Mouse (Mus musculus): ENCODE data around the gene Dohh.
A peak's percentile ranks its signal among the peaks of the same experiment; 100 is the strongest.

Dohh gene

DNA sequence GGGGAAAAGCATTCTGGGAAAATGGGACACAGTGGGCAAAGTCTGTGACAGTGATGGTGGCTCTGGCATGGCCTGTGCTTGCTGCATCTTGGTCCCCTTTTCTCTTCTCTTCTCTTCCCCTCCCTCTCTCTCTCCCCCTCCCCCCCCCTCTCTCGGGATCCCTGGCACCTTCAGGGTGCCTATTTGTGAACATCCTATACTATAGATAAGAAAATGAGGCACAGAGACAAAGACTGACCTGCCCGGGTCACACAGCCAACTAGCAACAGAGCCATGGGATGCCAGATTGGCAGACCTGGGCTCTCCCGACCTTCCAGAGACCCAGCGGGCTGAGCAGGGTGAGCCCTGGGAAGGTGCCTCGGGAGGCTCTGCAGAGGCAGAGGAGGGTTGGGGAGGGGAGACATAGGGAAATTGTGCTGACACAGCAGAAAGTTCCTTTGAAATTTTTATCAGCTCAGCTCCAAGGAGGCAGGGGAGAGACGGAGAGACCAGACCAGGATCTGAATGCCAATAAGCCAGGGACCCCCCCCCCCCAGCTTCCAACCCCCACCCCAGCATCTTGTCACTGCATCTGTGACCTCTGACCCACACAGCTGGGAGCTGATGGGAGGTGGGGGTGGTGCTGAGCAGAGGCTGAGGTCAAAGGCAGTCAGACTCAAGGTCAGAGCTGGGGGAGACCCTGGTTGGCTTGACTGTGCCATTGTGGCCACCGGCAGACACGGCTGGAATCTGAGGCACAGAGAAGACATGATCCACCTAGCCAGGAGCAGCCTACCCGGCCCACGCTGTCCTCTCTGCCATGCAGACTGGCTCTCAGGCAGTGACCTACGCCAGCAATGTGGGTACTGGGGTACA is 34.2 kb downstream of the Dohh start:
- no peak for DNase-seq (ENCODE audit: low spot score)

- DNase-seq (ENCODE audit: low spot score), result no peak
Measured at GRCm38 (mm10) chr10:81419111-81419928, 35.1 kb downstream of the Dohh start.

DNA sequence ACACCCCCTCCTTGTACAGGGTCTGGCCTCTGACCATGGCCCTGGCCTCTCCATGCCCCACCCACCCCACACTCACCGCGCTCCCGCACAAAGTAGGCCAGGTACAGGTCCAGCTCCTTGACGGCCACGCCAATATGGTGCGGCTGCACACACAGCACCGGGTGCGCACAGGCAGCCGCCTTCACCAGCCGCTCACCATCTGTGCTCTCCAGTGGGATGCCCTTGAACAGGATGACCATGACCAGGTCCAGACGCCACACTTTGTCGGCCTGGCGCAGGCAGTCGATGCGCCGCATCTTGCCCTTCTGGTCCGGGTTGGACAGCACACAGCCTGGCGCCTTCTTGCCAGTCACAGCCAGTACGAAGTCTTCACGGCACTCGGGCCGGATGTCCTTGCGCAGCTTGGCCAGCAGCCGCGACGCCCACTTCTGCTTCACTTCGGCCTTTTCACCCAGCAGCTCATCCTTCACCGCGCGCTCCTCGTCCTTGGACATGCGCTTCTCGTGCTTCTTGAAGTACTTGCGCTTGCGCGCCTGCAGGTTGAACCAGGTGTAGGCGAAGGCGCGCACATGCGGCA is 36.1 kb downstream of the Dohh start:
- DNase-seq (ENCODE audit: low spot score), result no peak

DNA sequence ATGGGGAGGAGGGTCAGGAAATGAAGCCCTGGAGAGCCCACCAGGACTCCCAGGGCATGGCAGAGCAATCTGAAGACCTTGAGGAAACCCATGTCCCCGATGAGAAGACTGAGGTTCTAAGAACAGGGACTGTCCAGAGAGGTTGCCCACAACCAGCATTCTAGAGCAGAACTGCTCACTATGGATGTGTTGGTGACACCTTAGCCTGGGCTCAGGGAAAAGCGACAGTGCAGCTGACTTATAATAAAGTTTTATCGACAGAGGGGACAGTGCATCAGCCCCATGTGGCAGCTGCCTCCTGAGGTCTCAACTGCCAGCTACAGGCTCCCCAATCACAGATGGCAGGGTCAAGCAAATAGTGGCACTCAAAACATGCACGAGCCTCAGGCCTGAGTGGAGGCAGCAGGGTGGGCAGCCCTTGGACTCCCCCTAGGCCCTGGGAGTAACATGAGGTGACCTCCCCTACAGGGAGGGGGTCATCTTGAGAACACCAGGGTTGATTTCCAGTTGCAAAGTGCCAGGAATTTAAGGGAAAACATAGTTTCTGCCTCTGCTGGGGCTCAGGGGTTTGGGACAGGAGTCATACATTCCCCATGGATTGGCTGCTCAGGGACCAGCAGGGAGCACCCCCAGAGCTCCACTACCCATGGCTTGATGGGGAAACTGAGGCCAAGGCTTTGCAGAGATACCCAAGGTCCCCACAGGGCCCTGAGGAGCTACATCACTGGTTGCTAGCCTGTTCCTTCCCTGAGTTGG is 37.0 kb downstream of the Dohh start:
- no peak for DNase-seq (ENCODE audit: low spot score)

GRCm38 (mm10) chr10:81421797-81422100 is 37.5 kb downstream of the Dohh start:
- no peak for DNase-seq (ENCODE audit: low spot score)

GRCm38 (mm10) chr10:81422191-81422590 is 38.0 kb downstream of the Dohh start:
- no peak for DNase-seq (ENCODE audit: low spot score)

DNA sequence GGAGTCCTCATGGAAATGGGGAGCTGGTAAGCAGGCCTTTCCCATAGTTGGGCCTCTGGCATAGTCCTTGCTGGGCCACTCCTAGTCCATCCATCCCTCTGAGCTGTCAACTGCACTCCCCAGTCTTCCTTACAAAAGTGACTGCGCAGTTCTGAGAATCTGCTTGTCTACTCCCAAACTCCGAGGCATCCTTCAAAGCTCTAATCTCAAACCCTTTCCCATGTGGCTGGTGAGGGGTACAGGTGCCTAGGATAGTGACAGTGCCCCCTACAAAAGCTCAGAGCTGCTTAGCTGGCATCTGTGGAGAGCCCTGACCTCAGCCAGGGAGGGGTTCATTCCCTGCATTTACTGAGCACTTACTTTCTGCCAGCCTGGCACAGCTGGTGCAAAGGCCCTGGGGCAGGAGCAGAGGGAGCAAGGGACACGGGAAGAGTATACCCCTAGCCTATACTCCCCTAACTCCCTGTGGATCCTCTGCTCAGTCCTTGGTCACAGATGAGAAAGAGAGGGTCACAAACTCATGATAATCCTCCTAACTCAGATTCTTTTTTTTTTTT is 38.5 kb downstream of the Dohh start:
- DNase-seq (ENCODE audit: low spot score), result no peak

DNA sequence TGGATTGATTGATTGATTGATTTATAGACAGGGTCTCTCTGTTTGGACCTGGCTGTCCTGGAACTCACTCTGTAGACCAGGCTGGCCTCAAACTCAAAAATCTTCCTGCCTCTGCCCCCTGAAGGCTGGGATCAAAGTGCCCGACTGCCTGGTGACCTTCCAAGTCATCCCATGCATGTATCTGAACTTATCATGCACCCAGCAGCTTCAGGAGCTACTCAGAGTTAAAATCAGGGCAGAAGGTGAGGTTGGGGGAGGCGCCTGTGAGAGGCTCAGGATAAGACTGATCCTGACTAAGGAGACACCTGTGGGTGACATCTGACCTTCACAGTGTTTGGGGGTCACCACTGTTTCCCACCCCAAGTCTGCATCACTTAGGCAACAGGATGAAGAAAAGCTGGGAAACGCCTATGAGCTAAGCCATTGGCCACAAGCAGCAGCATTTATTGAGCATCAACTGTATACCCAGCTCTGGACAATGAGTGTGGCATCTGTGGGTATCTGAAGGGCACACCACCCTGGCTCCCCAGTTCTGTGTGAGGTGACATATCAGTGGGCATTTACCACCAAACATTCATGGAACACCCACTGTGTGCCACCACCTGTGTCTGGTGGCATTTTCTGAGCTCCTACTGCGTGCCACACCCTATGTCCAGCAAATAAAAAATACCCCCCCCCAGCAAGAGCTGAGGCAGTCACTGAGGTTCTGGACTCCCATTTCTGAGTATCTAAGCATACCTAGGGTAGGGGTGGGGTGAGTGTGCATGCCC is 39.4 kb downstream of the Dohh start:
- DNase-seq (ENCODE audit: low spot score), result no peak

GRCm38 (mm10) chr10:81424246-81425051 is 40.2 kb downstream of the Dohh start:
- DNase-seq (ENCODE audit: low spot score), result peak; percentile 16

- DNase-seq (ENCODE audit: low spot score), result peak; percentile 21
Measured at GRCm38 (mm10) chr10:81425236-81425850, 41.1 kb downstream of the Dohh start.

DNA sequence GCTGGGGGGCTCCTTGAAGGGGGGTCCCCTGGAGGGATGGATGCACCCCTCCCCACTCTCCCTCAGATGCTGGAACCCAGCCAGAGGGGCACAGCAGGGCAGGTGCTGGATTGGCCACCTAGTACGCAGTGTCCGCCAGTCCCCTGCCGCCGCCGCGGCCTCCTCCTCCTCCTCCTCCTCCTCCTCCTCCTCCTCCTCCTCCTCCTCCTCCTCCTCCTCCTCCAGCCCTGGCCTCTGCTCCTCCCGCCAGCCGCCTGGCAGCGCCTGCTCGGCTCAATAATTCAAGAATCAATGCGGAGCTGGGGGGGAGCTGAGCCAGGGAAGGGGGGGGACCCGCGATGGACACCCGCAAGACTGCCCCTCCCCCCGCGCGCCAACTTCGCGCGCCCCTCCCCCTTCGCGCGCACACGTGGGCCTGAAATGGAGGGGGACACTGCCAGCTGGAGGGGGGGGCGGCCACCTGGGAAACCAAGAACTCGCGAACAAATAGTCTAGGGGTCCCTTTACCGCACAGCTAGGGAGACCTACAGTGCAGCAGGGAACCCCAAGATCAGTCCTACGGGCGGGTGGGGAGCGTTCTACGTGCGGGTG is 41.9 kb downstream of the Dohh start:
- peak; percentile 11 for DNase-seq (ENCODE audit: low spot score)

DNA sequence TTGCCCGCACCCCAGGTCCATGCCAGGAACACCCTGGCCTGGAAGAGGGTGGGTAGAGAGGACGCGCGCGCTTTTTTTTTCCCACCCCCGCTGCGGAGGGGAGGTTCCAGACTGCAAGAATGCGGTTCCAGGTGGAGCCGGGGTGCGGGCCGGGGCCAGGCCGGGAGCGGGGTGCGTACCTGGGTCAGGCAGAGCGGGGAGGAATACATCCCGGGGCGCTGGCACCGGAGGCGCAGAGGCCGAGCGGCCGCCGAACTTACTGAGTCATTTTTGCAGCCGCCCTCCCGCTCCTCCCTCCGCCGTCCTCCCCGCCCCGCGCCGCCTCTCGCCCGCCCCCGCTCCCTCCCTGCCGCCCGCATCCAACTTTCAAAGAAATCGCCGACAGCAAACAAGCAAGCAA is 42.7 kb downstream of the Dohh start:
- DNase-seq (ENCODE audit: low spot score), result peak; percentile 46

GRCm38 (mm10) chr10:81427327-81427726 is 43.1 kb downstream of the Dohh start:
- DNase-seq (ENCODE audit: low spot score), result no peak

DNA sequence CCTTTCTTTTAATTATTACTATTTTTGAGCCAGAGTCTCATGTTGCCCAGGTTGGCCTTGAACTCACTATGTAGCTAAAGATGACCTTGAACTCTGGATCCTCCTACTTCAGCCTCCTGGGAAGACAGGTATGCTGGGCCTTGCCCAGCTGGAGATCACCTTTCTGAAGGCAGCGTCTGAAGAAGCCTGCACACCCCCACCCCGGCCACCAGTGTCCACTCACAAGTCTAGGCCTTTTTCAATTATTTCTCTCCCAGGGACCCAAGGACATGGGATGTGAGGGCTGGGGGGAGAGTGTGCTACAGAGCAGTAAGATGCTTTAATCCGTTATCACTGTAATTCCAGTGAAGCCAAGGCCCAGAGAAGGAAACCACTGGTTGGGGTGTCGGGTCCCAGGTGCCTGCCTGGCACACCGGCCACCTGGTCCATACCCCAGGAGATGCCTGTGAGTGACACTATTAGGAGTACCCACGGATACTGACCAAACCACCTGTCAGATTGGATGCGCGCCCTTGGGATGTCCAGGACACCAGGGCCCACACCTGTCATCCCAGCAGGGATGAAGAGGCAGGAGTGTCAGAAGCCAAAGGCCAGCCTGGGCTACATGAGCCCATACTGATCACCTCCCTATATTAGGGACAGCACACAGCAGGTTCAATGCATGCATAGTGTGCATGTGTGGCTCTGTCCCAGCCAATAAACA is 43.7 kb downstream of the Dohh start:
- DNase-seq (ENCODE audit: low spot score), result no peak

DNA sequence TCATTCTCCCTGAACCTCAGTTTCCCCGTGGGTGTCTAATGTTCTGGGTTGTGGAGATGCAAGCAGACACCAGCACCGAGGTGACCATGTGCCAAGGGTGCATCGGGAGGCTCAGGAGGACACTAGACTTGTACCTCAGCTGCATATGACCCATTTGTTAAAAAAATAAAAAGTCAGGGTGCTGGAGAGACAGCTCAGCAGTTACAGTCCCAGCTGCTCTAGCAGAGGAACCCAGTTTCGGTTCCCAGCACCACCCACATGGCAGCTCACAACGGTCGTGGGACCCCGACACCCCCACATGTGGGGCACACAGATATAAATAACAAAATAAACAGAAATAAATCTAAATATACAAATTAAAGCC is 44.3 kb downstream of the Dohh start:
- no peak for DNase-seq (ENCODE audit: low spot score)

GRCm38 (mm10) chr10:81429092-81429491 is 44.9 kb downstream of the Dohh start:
- DNase-seq (ENCODE audit: low spot score), result no peak

DNA sequence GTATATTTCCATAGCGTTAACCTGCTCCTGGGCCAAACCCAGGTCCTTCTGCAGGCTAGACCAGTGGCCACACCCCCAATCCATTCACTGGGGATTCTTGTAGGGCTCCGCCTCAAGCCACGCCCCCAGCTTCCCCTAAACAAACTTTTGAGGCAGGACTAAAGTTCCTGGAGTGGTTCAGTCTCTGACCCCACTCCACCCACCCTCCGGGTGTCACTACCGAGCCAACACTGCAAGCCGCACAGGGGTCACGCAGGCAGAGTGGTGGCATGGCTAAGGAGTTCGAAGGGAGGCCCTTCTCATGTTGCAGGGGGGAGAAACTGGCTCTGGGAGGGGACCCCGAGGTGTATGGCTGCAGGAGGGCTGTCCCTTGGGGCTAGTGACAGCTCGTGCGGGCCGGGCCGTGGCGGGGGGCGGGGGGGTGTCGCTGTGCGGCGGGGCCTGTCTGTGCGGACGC is 45.4 kb downstream of the Dohh start:
- peak; percentile 73 for DNase-seq (ENCODE audit: low spot score)

DNA sequence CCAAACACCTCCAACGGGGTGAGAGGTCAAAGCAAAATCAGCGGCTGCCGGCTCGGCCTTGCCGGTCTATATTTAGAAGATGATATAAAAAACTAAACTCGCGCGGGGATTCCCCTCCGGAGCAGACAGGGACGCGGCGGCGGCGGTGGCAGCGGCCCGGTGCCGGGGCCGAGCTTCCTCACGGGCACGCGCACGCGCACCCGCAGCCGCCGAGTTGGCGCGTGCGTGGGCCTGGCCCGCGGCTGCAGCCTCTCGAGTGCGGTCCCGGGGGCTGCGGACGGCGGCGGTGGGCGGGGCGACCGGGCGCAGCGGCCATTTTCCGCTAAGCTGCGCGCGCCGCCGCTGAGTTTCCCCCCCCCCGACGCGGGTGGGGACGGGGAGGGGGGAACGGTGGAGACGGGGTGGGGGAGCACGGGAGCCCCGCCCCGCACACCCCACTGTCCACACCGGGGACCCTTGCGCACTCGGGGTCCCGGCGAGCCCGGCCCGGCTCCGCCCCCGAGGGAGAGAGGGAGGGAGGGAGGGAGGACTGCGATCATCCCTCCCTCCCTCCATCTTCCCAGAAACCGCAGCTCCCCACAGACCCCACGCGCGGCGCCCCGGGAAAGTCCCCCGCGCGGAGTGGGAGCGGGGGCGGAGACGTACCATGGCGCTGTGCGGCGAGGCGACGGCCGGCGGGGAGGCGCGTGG is 46.1 kb downstream of the Dohh start:
- peak; percentile 75 for DNase-seq (ENCODE audit: low spot score)
